Mouse (Mus musculus): ENCODE measurements around the gene Sem1.

GRCm38 (mm10) chr6:6547997-6548396 lies 30.5 kb downstream of the Sem1 start:
- TF ChIP-seq POLR2A (IDR thresholded peaks at IDR 0.05; ENCODE audit: low read depth, low read length) (no peak), CTCF (IDR thresholded peaks at IDR 0.05; ENCODE audit: borderline replicate concordance, insufficient read depth, low read length) (no peak)

Data from embryonic fibroblast, embryonic 13.5 days (primary cell).